Mouse (Mus musculus) olfactory bulb, adult 2 months (tissue): ENCODE measurements around the gene Fbxl14. TPM values are rescaled to one million over a fixed set of nuclear protein-coding genes. Genes with fewer than 3 reads are reported as not detected.

ENCODE experiments used
- H3K27ac ChIP-seq: fragments of 200-500 bp; 2 replicates; pipeline ENCODE4 v1.5.1; 2012; ENCODE audit warnings: low read depth, low read length; ENCODE audit not compliant: insufficient read depth
- H3K4me1 ChIP-seq: fragments of 200-500 bp; 2 replicates; pipeline ENCODE4 v1.6.1; 2012; ENCODE audit warnings: low read length; ENCODE audit not compliant: control insufficient read depth, insufficient read depth
- H3K4me3 ChIP-seq: fragments of 200-500 bp; 2 replicates; pipeline ENCODE4 v1.5.1; 2012; ENCODE audit warnings: mild to moderate bottlenecking, low read depth, low read length, moderate library complexity; ENCODE audit not compliant: insufficient read depth
- CTCF ChIP-seq: fragments of 200-500 bp; IDR thresholded peaks from 2 replicates; pipeline ENCODE4 v1.5.1; 2012; ENCODE audit warnings: low read depth, mild to moderate bottlenecking, low read length, moderate library complexity; ENCODE audit not compliant: insufficient read depth
- POLR2A ChIP-seq: fragments of 200-500 bp; IDR thresholded peaks from 2 replicates; pipeline ENCODE4 v1.6.1; 2012; ENCODE audit warnings: mild to moderate bottlenecking, low read depth, low read length, moderate library complexity; ENCODE audit not compliant: insufficient read depth
- WGBS: fragments of 180-500 bp; shearing (Covaris S2); methylation state at CpG from one replicate; pipeline ENCODE4 v1.1.7; 2018; 5-methylcytosine and 5-hydroxymethylcytosine counted together
- polyA plus RNA-seq: library from polyadenylated mRNA; stranded (reverse); fragments of >200 nt; gene quantifications from 2 replicates; pipeline ENCODE4 v1.2.4, GENCODE M21; 2012; ENCODE audit warnings: low replicate concordance; ENCODE audit not compliant: missing spikeins, insufficient read depth, insufficient read length

Fbxl14 gene
- polyA plus RNA-seq, 1 experiment: not detected

DNA sequence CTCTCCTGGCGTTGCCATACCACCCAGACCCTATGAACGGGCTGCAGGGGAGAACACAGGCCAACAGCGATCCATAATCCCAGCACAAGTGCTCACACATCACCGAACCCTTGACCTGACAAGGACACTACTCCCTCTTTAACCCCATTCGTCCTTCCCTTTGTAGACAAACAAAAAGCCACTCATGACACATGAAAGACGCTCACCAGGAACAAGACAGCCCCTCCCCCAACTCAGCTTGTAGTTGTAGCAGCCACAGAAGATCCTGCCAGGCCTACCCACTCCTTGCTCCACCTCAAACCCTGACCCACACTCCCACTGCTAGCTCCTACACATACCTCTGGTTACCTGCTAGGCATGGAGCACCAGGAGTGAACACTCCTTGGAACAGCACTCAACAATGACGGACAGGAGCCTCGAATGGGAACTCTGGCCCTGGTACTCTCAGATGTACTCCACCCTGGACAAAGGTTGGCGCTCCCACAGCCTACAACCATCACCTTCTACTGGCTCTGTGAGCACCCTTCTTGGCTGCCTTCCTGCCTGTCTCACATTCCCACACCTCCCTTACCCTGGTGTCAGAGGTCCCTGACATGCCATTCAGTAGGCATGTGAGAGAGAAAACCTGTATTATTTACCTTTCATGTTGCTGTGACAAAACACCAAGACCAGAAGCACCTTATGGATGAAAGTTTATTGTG, 26.2 kb downstream of the Fbxl14 start:
- WGBS: 79% methylated on average over 9 of the region's 9 CpGs
- no peak overlapping the region for H3K27ac ChIP-seq
- H3K4me1 ChIP-seq: no peaks in the 10 kb centered on the region
- TF ChIP-seq POLR2A: no peak
- TF ChIP-seq CTCF: no peak
- no peak overlapping the region for H3K4me3 ChIP-seq

DNA sequence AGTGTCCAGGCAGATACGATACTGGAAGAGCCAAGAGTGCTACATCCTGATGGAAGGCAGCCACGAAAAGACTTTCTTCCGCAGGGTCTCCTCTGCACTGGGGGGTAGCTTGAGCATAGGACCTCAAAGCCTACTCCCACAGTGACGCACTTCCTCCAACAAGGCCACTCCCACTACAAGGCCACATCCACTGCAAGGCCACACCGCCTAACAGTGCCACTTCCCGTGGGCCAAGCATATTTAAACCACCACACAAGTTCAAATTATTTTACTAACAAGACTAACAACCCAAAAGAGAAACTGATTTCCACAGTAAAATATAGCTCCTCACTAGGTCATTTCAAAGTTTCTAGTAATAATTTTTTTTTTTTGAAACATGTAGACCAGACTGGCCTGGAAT, 28.8 kb downstream of the Fbxl14 start:
- Histone ChIP-seq H3K27ac (no peak overlapping the region), H3K4me1 (no peaks in the 10 kb centered on the region), H3K4me3 (no peak overlapping the region)
- 97% methylated on average over 6 of the region's 6 CpGs for WGBS
- TF ChIP-seq POLR2A: no peak
- no peak for TF ChIP-seq CTCF

DNA sequence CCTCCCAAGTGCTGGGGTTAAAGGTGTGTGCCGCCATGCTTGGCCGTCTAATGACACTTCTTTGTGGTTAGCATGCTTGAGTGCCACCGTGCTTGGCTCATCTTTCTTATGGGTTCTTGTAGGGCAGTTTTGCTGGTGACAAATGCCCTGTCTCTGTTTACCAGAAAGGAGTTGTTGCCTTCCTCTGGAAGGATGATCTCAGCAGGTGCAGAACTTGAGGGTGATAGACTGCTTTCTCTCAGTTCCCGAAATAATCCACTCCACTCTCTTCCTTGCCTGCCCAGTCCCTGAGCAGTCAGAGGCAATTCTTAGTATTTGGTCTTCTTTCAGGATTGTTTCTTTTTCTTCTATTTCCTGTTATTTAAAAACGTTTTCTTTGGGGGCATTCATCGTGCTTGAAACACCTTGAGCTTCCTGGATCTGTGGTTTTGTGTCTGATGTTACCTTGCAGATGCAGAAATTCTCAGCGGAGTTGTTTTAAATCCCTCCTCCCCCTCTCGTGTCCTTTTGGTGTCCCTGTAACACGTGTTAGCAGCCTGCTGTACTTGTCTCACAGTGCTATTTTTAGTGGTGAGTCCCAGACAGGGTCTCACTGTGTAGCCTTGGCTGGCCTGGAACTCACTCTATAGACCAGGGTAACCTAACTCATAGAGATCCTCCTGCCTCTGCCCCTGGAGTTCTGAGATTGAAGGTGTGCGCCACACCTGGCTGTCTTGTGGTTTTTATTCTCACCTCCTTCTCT, 29.3 kb downstream of the Fbxl14 start:
- Histone ChIP-seq H3K27ac (no peak overlapping the region), H3K4me1 (no peaks in the 10 kb centered on the region), H3K4me3 (no peak overlapping the region)
- 83% methylated on average over 10 of the region's 10 CpGs for WGBS
- TF ChIP-seq CTCF (no peak), POLR2A (no peak)

DNA sequence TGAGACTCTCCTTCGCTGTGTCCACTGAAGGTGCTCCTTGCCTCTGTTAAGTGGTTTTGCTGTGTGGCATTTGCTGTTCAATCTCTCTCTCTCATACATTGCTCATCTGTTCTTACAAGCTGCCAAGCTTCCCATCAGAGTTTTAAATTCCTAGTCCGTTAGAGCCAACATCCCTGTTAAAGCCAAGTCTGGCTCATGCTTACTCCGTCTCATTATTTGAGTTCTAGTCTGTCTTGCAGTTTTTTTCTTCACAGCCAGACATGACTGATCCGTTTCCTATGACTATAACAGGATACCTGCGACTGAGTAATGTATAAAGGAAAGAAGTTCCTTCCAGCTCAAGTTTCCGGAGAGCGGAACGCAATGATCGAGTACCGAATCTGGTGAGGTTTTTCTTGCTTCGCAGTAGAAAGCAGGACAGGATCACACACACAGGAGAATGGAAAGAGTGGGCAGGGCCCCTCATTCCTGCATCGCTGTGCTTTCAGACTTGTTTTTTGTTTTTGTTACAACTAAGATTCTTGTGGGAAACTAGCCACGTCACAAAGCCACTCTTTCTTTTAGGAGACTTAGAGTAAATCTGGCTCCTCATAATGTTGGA, 30.1 kb downstream of the Fbxl14 start:
- Histone ChIP-seq H3K4me1 (0 out of 2 replicates have a peak, but pooled peaks cover 3% of the 10 kb centered on the region), H3K4me3 (no peak overlapping the region), H3K27ac (no peak overlapping the region)
- TF ChIP-seq POLR2A (no peak), CTCF (no peak)
- 82% methylated on average over 13 of the region's 13 CpGs for WGBS

DNA sequence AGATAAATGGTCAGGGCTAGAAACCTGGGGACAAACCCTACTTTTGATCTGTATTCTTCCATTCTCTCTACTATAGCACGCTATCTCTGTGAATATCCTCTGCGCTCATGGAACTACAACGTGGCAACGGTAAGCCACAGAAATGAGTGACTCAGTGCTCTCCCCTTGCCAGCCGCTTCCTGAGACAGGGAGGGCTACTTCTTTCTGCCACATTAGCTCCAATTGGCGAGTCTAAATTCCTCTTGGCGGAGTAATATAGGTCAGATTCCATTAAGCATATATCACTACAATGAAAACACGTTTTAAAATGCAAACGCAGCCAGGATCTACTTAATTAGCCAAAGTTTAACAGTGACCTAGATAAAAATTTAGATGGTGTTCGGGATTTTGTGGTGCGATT, 33.2 kb downstream of the Fbxl14 start:
- H3K4me1 ChIP-seq: peaks cover 3% of the 10 kb centered on the region; the same call in 1 of the 2 replicates
- TF ChIP-seq CTCF: no peak
- TF ChIP-seq POLR2A: no peak
- no peak overlapping the region for H3K4me3 ChIP-seq
- WGBS: 73% methylated on average over 11 of the region's 11 CpGs
- no peak overlapping the region for H3K27ac ChIP-seq

DNA sequence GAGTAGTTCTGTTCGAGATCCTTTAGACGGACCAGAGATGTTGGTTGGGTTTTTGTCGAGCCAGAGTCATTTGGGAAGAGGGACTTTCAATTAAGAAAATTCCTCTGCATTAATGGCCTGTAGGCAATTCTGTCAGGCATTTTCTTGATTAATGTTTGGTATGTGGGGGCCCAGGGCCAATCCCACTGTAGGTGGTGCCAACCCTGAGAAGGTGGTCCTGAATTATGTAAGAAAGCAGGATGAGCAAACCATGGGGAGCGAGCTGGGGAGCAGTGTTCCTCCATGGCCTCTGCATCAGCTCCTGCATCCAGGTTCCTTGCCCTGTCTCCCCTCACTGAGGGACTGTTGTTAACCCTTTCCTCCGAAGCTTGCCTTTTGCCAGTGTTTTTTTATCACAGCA, 34.0 kb downstream of the Fbxl14 start:
- Histone ChIP-seq H3K4me3 (no peak overlapping the region), H3K4me1 (peaks cover 3% of the 10 kb centered on the region; the same call in 1 of the 2 replicates), H3K27ac (no peak overlapping the region)
- 82% methylated on average over 5 of the region's 5 CpGs for WGBS
- TF ChIP-seq POLR2A (no peak), CTCF (no peak)

DNA sequence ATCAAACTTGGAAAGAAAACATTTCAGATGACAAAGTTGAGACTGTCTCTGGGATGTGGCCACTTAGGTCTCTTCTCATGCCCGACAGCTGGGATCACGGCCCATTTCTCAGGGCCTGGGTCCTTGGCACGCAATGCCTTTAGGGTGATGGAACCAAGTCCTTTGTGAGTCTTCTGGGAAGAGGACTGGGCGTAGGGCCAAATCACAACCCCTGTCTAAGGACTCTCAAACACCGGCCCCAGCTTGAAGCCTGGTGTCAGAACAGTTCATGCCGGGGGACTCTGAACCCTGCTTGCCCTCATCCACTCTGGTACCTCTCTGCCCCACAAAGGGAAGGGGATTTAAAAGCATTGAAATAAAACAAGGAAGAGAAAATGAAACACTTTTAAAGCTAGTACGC, 34.6 kb downstream of the Fbxl14 start:
- H3K4me3 ChIP-seq: no peak overlapping the region
- peaks cover 3% of the 10 kb centered on the region; the same call in 1 of the 2 replicates for H3K4me1 ChIP-seq
- no peak overlapping the region for H3K27ac ChIP-seq
- WGBS: 61% methylated on average over 7 of the region's 7 CpGs
- TF ChIP-seq POLR2A (no peak), CTCF (no peak)

DNA sequence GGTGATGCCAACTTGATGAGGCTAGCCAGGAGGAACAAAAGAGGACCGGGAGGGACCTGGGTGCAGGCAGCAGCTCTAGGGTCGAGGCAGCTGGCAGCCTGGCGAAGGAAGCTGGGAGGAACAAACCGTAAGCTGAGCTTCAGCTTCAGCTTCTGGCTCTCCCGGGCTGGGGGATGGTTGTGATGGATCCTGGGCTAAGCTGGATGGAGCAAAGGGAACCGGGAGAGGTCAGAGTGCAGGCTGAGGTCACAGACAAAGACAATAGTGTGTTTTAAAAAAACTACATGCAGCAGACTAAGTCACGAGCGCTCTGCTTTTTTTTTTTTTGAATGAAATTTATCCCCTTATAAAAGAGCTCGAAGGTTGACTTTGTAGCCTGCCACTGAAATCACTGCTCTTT, 41.3 kb downstream of the Fbxl14 start:
- WGBS: 57% methylated on average over 9 of the region's 9 CpGs
- TF ChIP-seq CTCF: no peak
- TF ChIP-seq POLR2A: no peak

DNA sequence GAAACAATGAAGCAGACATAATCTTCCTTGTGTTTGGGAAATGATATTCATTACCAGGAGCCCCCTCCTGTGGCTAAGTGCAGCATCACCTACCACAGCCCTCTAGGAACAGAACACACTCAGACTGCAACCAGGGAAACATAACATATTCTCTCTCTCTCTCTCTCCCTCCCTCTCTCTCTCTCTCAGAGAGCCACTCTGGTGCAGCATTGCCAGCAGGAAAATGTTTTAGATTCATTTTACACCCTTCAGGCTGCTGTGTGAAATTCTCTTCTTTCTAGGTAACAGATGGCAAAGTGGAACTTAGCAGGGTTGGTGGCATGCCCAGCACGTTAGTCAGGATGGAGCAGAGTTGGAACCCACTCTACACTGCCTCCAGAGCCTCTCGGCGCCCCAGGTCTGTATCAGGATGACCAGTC, 42.0 kb downstream of the Fbxl14 start:
- WGBS: 73% methylated on average over 3 of the region's 3 CpGs
- Histone ChIP-seq H3K4me1 (peaks cover 12% of the 10 kb centered on the region), H3K4me3 (no peak overlapping the region), H3K27ac (no peak overlapping the region)
- TF ChIP-seq CTCF (no peak), POLR2A (no peak)

More for the DNA sequence above, 41.3 kb downstream of the Fbxl14 start:
- no peak overlapping the region for H3K27ac ChIP-seq
- H3K4me1 ChIP-seq: peaks cover 12% of the 10 kb centered on the region
- H3K4me3 ChIP-seq: no peak overlapping the region
